Mouse (Mus musculus) bone marrow macrophage, adult 2 months (primary cell): ENCODE data around the gene Rap1b.

ENCODE experiments used
- CTCF ChIP-seq: IDR thresholded peaks from 2 replicates; pipeline ENCODE4 v1.5.1; 2012; ENCODE audit warnings: low read depth, mild to moderate bottlenecking, low read length, moderate library complexity
- POLR2A ChIP-seq: IDR thresholded peaks from 2 replicates; pipeline ENCODE4 v1.6.1; 2012; ENCODE audit warnings: mild to moderate bottlenecking, low read depth, low read length, borderline replicate concordance

DNA sequence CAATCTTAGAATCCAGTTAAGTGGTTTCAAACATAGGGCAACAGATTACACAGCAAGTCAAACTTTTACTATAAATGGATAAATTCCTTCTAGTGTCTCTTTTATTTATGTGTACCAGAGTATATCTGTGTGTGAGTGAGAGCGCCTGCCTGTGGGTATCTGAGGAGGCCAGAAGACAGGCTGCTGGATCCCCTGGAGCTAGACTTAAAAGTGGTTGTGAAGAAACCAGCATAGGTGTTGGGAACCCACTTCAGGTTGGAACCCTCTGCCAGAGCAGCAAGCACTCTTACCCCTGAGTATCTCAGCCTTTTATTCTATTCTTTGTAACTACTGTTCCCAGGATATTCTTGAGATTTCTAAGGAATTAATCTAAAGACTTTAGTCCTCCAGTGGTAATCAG, 4.1 kb downstream of the Rap1b start:
- TF ChIP-seq CTCF (no peak), POLR2A (no peak)
